Mouse (Mus musculus): ENCODE data around the gene Wdfy2. TPM values are rescaled to one million over a fixed set of nuclear protein-coding genes. Genes with fewer than 3 reads are reported as not detected.

The Wdfy2 gene
- total and polyA plus RNA-seq, 3 experiments: 2.7 to 4.1 TPM; not detected in 1

DNA sequence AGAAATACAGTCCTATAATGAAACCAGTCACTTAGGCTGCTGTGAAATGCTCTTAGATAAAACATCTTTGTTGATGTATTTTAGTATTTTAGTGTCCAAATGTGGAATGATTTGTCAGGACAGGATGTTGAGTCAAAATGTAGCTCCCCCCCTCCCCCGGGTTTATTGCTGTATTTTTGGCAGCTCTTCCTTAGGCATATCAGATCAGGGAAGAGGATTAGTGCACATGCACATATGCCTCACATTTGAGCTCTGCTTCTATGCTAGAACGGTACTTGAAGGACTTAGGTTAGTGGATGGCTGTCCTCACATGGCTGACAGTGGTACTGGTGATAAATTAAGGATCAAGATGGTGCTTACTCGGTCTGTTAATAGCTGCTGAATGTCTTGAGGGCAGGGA is 18.4 kb downstream of the Wdfy2 start:
- H3K36me3 ChIP-seq (ENCODE audit: control insufficient read depth in 1 of 2, insufficient read depth in 2 of 2, low read length in 2 of 2): peaks cover 0 to 16% of the 10 kb centered on the region in 2 experiments; a peak in 2 of 4 replicates
- H3K27ac ChIP-seq (ENCODE audit: control insufficient read depth, low read depth, low read length): no peak overlapping the region
- DNase-seq (ENCODE audit: low read depth, low spot score): no peak

DNA sequence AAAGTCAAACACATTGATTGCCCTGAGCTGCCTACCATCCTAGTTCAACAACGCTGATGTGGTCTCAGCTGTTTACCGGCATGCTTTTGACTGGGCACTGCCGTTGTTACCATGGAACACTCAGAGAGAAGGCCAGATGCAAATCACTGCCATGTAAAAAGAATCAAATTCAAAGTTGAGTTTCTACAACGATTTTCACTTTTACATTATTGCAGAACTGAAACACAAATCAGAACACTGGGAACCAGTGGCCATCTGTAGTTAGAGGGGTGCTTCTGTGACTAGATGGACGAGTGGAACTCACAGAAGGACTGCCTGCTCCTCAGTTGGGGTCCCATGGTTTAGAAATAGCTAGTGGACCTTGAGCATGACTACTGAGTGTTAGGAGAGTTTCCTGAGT is 19.0 kb downstream of the Wdfy2 start:
- Histone ChIP-seq H3K4me3 (ENCODE audit: control insufficient read depth in 1 of 2, insufficient read depth in 1 of 2, low read depth in 2 of 2, low read length in 2 of 2) (no peak overlapping the region), H3K4me1 (ENCODE audit: control insufficient read depth in 1 of 2, insufficient read depth in 2 of 2, low read length in 2 of 2) (peaks cover 2 to 11% of the 10 kb centered on the region in 2 experiments), H3K9ac (ENCODE audit: control insufficient read depth, low read depth, low read length, poor library complexity, severe bottlenecking) (no peak overlapping the region), H3K27me3 (ENCODE audit: control insufficient read depth in 1 of 2, insufficient read depth in 2 of 2, low read length in 2 of 2) (no peaks in the 10 kb centered on the region), H3K9me3 (replicated peaks; ENCODE audit: insufficient read depth, low read length) (no peaks in the 10 kb centered on the region), H3K79me2 (ENCODE audit: control insufficient read depth, insufficient read depth, low read length, poor library complexity) (no peaks in the 10 kb centered on the region), H3K36me3 (ENCODE audit: control insufficient read depth in 1 of 2, insufficient read depth in 2 of 2, low read length in 2 of 2) (peaks cover 0 to 16% of the 10 kb centered on the region in 2 experiments; a peak in 2 of 4 replicates), H3K27ac (ENCODE audit: control insufficient read depth, low read depth, low read length) (no peak overlapping the region)
- no peak for TF ChIP-seq POLR2AphosphoS5 (IDR thresholded peaks at IDR 0.05; ENCODE audit: borderline replicate concordance, low read depth, low read length)
- no peak for TF ChIP-seq MAX (IDR thresholded peaks at IDR 0.05; ENCODE audit: low read length)
- no peak for TF ChIP-seq HCFC1 (IDR thresholded peaks at IDR 0.05; ENCODE audit: low read depth, low read length)
- no peak for TF ChIP-seq CHD1 (IDR thresholded peaks at IDR 0.05; ENCODE audit: low read depth, low read length)
- TF ChIP-seq MAFK (IDR thresholded peaks at IDR 0.05; ENCODE audit: borderline replicate concordance, low read depth, low read length): no peak
- no peak for TF ChIP-seq TAL1 (IDR thresholded peaks at IDR 0.05; ENCODE audit: low read length)
- TF ChIP-seq CTCF (IDR thresholded peaks at IDR 0.05 in 2 of 3, conservative IDR thresholded peaks at IDR 0.05 in 1 of 3; ENCODE audit: control insufficient read depth in 1 of 3, insufficient read depth in 1 of 3, low read depth in 2 of 3, low read length in 3 of 3, poor library complexity in 1 of 3, severe bottlenecking in 1 of 3): no peak
- TF ChIP-seq MAZ (IDR thresholded peaks at IDR 0.05; ENCODE audit: low read depth, low read length): no peak
- no peak for DNase-seq (ENCODE audit: low read depth, low spot score)

More for the DNA sequence above, 18.4 kb downstream of the Wdfy2 start:
- TF ChIP-seq POLR2A (IDR thresholded peaks at IDR 0.05; ENCODE audit: control insufficient read depth in 1 of 2, insufficient read depth in 1 of 2, low read depth in 1 of 2, low read length in 2 of 2, poor library complexity in 1 of 2) (no peak), GATA1 (IDR thresholded peaks at IDR 0.05; ENCODE audit: low read depth, low read length) (peak; percentile 35; the same call in 1 of the 2 replicates), EP300 (IDR thresholded peaks at IDR 0.05; ENCODE audit: low read depth in 1 of 2, low read length in 2 of 2) (0 out of 4 replicates have a peak, but pooled peaks of 1 of the 2 experiments have one; percentile 5), ETS1 (IDR thresholded peaks at IDR 0.05; ENCODE audit: low read depth, low read length) (no peak), MAZ (IDR thresholded peaks at IDR 0.05; ENCODE audit: low read depth, low read length) (no peak), ELF1 (IDR thresholded peaks at IDR 0.05; ENCODE audit: low read depth, low read length) (no peak), CHD2 (IDR thresholded peaks at IDR 0.05; ENCODE audit: low read length) (no peak)
- no peaks in the 10 kb centered on the region for H3K27me3 ChIP-seq (ENCODE audit: control insufficient read depth in 1 of 2, insufficient read depth in 2 of 2, low read length in 2 of 2)
- peaks cover 2 to 11% of the 10 kb centered on the region in 2 experiments for H3K4me1 ChIP-seq (ENCODE audit: control insufficient read depth in 1 of 2, insufficient read depth in 2 of 2, low read length in 2 of 2)
- no peak overlapping the region for H3K9ac ChIP-seq (ENCODE audit: control insufficient read depth, low read depth, low read length, poor library complexity, severe bottlenecking)
- H3K79me2 ChIP-seq (ENCODE audit: control insufficient read depth, insufficient read depth, low read length, poor library complexity): no peaks in the 10 kb centered on the region
- H3K4me3 ChIP-seq (ENCODE audit: control insufficient read depth in 1 of 2, insufficient read depth in 1 of 2, low read depth in 2 of 2, low read length in 2 of 2): no peak overlapping the region
- H3K9me3 ChIP-seq (replicated peaks; ENCODE audit: insufficient read depth, low read length): no peaks in the 10 kb centered on the region

GRCm38 (mm10) chr14:62857879-62858278 is 20.4 kb downstream of the Wdfy2 start:
- Histone ChIP-seq H3K27ac (ENCODE audit: control insufficient read depth, low read depth, low read length) (peak overlapping the region; percentile 6; the same call in 1 of the 2 replicates), H3K4me3 (ENCODE audit: control insufficient read depth in 1 of 2, insufficient read depth in 1 of 2, low read depth in 2 of 2, low read length in 2 of 2) (no peak overlapping the region), H3K27me3 (ENCODE audit: control insufficient read depth in 1 of 2, insufficient read depth in 2 of 2, low read length in 2 of 2) (no peaks in the 10 kb centered on the region), H3K4me1 (ENCODE audit: control insufficient read depth in 1 of 2, insufficient read depth in 2 of 2, low read length in 2 of 2) (peaks cover 2 to 11% of the 10 kb centered on the region in 2 experiments), H3K79me2 (ENCODE audit: control insufficient read depth, insufficient read depth, low read length, poor library complexity) (no peaks in the 10 kb centered on the region), H3K36me3 (ENCODE audit: control insufficient read depth in 1 of 2, insufficient read depth in 2 of 2, low read length in 2 of 2) (peaks cover 0 to 20% of the 10 kb centered on the region in 2 experiments; a peak in 2 of 4 replicates), H3K9me3 (replicated peaks; ENCODE audit: insufficient read depth, low read length) (no peaks in the 10 kb centered on the region), H3K9ac (ENCODE audit: control insufficient read depth, low read depth, low read length, poor library complexity, severe bottlenecking) (no peak overlapping the region)
- TF ChIP-seq TCF12 (IDR thresholded peaks at IDR 0.05; ENCODE audit: low read depth, low read length) (no peak), BHLHE40 (IDR thresholded peaks at IDR 0.05; ENCODE audit: borderline replicate concordance, low read depth, low read length) (no peak), ZNF384 (IDR thresholded peaks at IDR 0.05; ENCODE audit: low read depth, low read length) (no peak), MYB (IDR thresholded peaks at IDR 0.05; ENCODE audit: low read depth, low read length) (no peak)
- DNase-seq (ENCODE audit: low read depth, low spot score): no peak

Data from MEL (cell line).